Mouse (Mus musculus): ENCODE results near the gene Adamts15.

Adamts15 gene

GRCm38 (mm10) chr9:30879947-30880273 lies 42.3 kb downstream of the Adamts15 start:
- no peak for DNase-seq (ENCODE audit: low spot score)

GRCm38 (mm10) chr9:30879248-30879946 lies 42.9 kb downstream of the Adamts15 start:
- DNase-seq (ENCODE audit: low spot score), result no peak

- DNase-seq (ENCODE audit: low spot score), result no peak
Observed at GRCm38 (mm10) chr9:30876552-30876951, 45.7 kb downstream of the Adamts15 start.

GRCm38 (mm10) chr9:30855837-30856236 lies 66.4 kb downstream of the Adamts15 start:
- DNase-seq (ENCODE audit: low spot score), result no peak

GRCm38 (mm10) chr9:30851841-30852240 lies 70.4 kb downstream of the Adamts15 start:
- no peak for DNase-seq (ENCODE audit: low spot score)

- no peak for DNase-seq (ENCODE audit: low spot score)
Observed at GRCm38 (mm10) chr9:30849951-30850350, 72.3 kb downstream of the Adamts15 start.

- DNase-seq (ENCODE audit: low spot score), result no peak
Observed at GRCm38 (mm10) chr9:30849444-30849843, 72.8 kb downstream of the Adamts15 start.
